Mouse (Mus musculus) spleen, adult 2 months (tissue): ENCODE results near the gene Mapk8ip1. TPM values are rescaled to one million over a fixed set of nuclear protein-coding genes. Genes with fewer than 3 reads are reported as not detected.
"Not testable (repeated sequence)": the region's sequence is repeated elsewhere in the genome, so short reads cannot be mapped to it uniquely, and the experiment has no call there.

ENCODE experiments used
- DNase-seq, 2 experiments: peaks; one replicate each; pipeline versions ENCODE4 v3.0.0 to v3.0.0-alpha.2; 2012 to 2021; ENCODE audit warnings: low spot score in 2 of 2, low read depth in 1 of 2
- H3K27ac ChIP-seq: fragments of 200-500 bp; 2 replicates; pipeline ENCODE4 v1.5.1; 2012; ENCODE audit warnings: low read length, inconsistent platforms; ENCODE audit not compliant: insufficient read depth
- H3K27me3 ChIP-seq: fragments of 200-500 bp; 2 replicates; pipeline ENCODE4 v1.6.1; 2012; ENCODE audit warnings: mild to moderate bottlenecking, moderate library complexity, low read length, inconsistent platforms; ENCODE audit not compliant: control insufficient read depth, insufficient read depth
- H3K36me3 ChIP-seq: fragments of 200-500 bp; 2 replicates; pipeline ENCODE4 v1.6.1; 2012; ENCODE audit warnings: mild to moderate bottlenecking, low read length, inconsistent platforms; ENCODE audit not compliant: control insufficient read depth, insufficient read depth
- H3K4me1 ChIP-seq: fragments of 200-500 bp; 2 replicates; pipeline ENCODE4 v1.6.1; 2011; ENCODE audit warnings: inconsistent platforms; ENCODE audit not compliant: control insufficient read depth, insufficient read depth, insufficient read length
- H3K4me3 ChIP-seq: fragments of 200-500 bp; 2 replicates; pipeline ENCODE4 v1.5.1; 2011; ENCODE audit warnings: mild to moderate bottlenecking, inconsistent platforms; ENCODE audit not compliant: insufficient read depth, insufficient read length; ENCODE audit errors: extremely low read depth
- CTCF ChIP-seq: fragments of 200-500 bp; IDR thresholded peaks from 2 replicates; pipeline ENCODE4 v1.5.1; 2011; ENCODE audit warnings: mild to moderate bottlenecking, inconsistent platforms; ENCODE audit not compliant: insufficient read depth, insufficient read length, insufficient replicate concordance; ENCODE audit errors: extremely low read depth
- POLR2A ChIP-seq: fragments of 200-500 bp; IDR thresholded peaks from 2 replicates; pipeline ENCODE4 v1.6.1; 2011; ENCODE audit warnings: low read depth, low read length, inconsistent platforms
- WGBS: fragments of 180-500 bp; shearing (Covaris S2); methylation state at CpG from one replicate; pipeline ENCODE4 v1.1.7; 2018; 5-methylcytosine and 5-hydroxymethylcytosine counted together
- polyA plus RNA-seq: library from polyadenylated mRNA; depleted of rRNA; stranded (reverse); fragments of >200 nt; gene quantifications from 2 replicates; pipeline ENCODE4 v1.2.3, GENCODE M21; 2012

Mapk8ip1 gene
- polyA plus RNA-seq, 1 experiment = 5.0 TPM

DNA sequence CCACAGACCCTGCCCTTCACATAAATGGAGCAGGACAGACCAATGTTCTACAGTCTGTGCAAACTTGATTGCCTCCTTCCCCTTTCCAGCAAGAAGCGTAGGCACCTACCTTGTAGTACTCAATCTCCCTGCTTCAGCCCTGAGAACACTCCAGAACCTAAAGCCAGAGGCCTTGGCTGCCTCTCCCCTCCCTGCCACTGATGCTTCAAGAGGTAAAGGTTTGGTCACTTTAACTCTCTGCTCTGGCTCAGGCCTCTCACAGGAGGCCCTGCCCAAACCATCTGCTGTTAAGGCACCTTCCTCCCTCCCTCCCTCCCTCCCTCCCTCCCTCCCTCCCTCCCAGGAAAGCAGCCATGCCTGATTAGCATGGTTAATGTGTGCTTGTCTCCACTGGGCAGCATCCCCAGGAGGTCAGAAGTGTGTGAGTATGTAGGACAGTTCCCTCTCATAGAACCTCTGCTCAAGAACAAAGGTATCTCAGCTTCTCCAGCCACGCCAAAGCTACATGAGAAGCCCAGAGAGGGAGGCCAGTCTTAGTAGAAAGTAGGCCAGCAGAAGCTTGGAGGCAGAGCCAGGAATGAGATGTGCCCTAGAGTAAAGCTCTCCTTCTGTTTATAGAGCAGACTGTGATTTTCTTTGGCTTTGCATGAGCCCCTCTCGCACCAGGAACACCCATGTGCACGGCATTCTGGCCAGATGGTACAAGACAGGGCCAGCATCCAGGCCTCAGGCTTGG is 1.7 kb upstream of the Mapk8ip1 start:
- TF ChIP-seq POLR2A (no peak), CTCF (no peak)
- Histone ChIP-seq H3K36me3 (no peaks in the 10 kb centered on the region; the same call in 1 of the 2 replicates), H3K4me1 (no peaks in the 10 kb centered on the region), H3K27me3 (peaks cover 9% of the 10 kb centered on the region), H3K27ac (no peak overlapping the region), H3K4me3 (no peak overlapping the region)
- no peak for DNase-seq
- WGBS = 89% methylated on average over 4 of the region's 4 CpGs

DNA sequence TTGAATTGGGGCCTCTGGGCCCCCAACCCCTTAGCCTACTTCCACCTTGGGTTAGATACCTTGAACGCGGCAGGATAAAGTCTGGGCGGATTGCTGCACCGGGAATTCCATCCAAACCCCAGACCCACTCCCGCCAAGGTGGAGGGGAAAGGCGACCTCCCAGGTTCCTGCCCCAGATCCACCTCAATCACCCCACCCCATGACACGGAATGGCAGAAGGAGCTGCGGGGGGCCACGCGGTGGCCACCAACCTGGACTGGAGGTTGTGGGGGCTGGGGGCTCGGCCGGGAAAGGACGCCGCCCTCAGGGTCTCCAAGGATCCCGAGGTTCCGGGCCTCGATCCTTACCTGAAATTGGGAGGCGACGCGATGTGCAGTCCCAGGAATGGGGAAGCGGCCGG is 381 bp downstream of the Mapk8ip1 start:
- H3K4me3 ChIP-seq = no peak overlapping the region; the same call in 1 of the 2 replicates
- no peak for TF ChIP-seq CTCF
- TF ChIP-seq POLR2A = no peak
- no peaks in the 10 kb centered on the region for H3K36me3 ChIP-seq
- peaks cover 9% of the 10 kb centered on the region for H3K27me3 ChIP-seq
- no peaks in the 10 kb centered on the region for H3K4me1 ChIP-seq
- no peak for DNase-seq
- no peak overlapping the region for H3K27ac ChIP-seq
- WGBS = 18% methylated on average over 22 of the region's 22 CpGs

- not testable (repeated sequence) for H3K27ac ChIP-seq, H3K4me3 ChIP-seq, H3K36me3 ChIP-seq, H3K27me3 ChIP-seq, DNase-seq, H3K4me1 ChIP-seq
- WGBS = 83% methylated on average over 4 of the region's 4 CpGs
Measured at GRCm38 (mm10) chr2:92399877-92400276, 1.2 kb downstream of the Mapk8ip1 start.

- Histone ChIP-seq H3K4me1 (no peaks in the 10 kb centered on the region), H3K27me3 (peaks cover 12% of the 10 kb centered on the region), H3K4me3 (no peak overlapping the region), H3K36me3 (no peaks in the 10 kb centered on the region), H3K27ac (no peak overlapping the region)
- TF ChIP-seq CTCF = no peak
- WGBS = 79% methylated on average over 1 of the region's 1 CpGs
- DNase-seq = no peak
Measured at GRCm38 (mm10) chr2:92397436-92397835, 3.6 kb downstream of the Mapk8ip1 start.

DNA sequence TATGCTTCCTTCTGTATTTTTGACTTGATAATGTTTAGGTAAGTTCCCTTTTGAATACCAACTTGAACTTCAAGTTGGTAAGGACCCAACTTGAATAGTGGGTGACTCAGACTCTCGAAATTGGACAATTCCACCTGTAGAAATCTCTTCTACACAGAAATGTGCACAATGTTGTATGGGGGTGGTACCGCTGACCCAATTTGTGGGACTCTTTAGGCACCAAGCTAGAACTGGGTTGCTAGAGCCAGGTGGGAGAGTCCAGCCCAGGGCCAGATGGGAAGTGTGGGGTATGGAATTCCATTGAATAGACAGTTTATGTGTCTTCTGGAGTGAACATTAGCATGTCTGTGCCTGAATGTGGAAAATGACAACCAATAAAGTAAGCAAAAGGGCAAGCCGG is 5.5 kb downstream of the Mapk8ip1 start:
- Histone ChIP-seq H3K4me3 (no peak overlapping the region), H3K36me3 (no peaks in the 10 kb centered on the region), H3K4me1 (no peaks in the 10 kb centered on the region), H3K27me3 (peaks cover 10% of the 10 kb centered on the region), H3K27ac (no peak overlapping the region)
- WGBS = 84% methylated on average over 3 of the region's 3 CpGs
- DNase-seq = no peak
- TF ChIP-seq CTCF = no peak
- no peak for TF ChIP-seq POLR2A

DNA sequence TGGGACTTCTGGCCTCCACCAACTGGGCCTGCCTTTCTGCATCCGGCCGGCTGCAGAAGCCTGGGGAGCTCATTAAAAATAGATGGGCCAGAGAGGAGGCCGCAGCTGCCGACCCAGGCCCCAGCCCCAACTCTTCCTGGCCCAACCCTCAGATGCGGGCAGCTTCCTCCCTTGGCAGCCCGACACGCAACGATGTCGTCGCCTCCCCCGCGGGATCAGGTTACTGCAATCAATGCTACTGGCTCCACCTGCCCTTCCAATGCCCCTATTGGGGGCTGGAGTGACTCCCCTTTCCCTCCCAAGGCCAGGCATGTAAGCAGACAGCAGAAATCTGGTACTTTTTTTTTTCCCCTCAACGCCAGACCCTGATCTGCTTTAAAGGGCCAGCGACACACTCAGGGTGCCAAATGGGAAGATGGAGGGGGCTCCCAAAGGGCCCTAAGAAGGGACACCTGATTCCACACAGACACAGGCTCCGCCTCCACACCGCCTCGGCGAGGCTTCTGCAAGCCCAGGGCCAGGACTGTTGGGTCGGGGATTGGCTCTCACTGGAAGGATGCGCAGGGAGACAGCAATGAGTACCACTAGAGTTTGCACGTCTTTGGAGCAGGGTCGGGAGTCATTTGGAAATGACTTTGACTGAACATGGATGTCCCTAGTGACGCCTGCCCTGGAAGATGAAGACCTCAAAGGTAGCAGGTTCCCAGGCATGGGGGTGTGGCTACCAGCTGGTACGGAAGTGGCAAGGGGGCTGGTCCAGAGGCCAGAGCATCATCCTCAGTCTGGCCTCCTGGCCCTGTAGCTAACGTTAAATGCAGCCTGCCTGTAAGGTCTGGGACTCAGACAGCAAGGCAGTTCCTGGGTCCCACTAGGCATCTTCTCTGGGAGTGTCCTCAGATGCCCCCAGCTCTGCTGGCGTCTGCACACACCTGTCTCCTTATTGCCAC is 8.5 kb downstream of the Mapk8ip1 start:
- Histone ChIP-seq H3K36me3 (no peaks in the 10 kb centered on the region), H3K27me3 (peaks cover 20% of the 10 kb centered on the region), H3K4me1 (peaks cover 8% of the 10 kb centered on the region), H3K27ac (no peak overlapping the region), H3K4me3 (peak overlapping the region; percentile 11; the same call in 1 of the 2 replicates)
- WGBS = 14% methylated on average over 26 of the region's 26 CpGs
- no peak for DNase-seq
- TF ChIP-seq POLR2A (no peak), CTCF (no peak)
